Mouse (Mus musculus) c-Kit-positive CD71-positive TER-119-positive erythroid progenitor cells, embryonic 14.5 days (primary cell): ENCODE measurements around the gene Cmtm7.

Experiments
- DNase-seq: peaks from one replicate; pipeline ENCODE4 v3.0.0-alpha.2; 2013; ENCODE audit warnings: low spot score

Gene Cmtm7

DNA sequence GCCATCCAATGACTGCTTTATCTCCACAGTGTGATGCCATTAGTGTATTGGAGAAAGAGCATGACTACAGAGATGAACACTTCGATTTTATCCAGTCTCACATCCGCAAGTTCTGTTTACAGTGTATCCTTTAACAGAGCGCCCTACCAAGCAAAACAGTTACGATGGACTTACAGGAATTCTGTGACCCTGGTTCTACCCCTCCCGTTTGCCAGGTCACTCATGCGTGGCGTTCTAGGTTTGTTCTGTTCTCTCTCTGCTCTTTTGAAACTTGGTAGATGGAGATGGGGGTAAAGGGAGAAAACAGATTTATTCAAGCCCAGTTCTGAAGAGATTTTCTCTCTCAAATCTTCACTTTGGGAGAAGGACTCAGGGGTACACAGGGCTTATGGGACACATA, 68.2 kb downstream of the Cmtm7 start:
- no peak for DNase-seq

DNA sequence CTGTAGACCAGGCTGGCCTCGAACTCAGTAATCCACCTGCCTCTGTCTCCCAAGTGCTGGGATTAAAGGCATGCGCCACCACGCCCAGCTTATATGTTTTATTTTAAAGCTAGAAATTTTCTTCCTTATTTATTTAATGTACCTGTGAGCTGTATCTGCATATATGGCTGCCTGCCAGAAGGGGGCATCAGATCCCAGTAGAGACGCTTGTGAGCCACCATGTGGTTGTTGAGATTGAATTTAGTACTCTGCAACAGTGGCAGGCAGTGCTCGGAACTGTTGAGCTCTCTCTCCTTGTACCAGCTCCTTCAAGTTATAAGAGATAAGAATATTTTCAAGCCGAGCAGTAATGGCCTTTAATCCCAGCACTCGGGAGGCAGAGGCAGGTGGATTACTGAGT, 71.3 kb downstream of the Cmtm7 start:
- DNase-seq: no peak

GRCm38 (mm10) chr9:114707805-114708204, 73.9 kb downstream of the Cmtm7 start:
- DNase-seq: no peak
